Mouse (Mus musculus) MEL (cell line): ENCODE measurements around the gene Tjp3. TPM values are rescaled to one million over a fixed set of nuclear protein-coding genes. Genes with fewer than 3 reads are reported as not detected.
A peak's percentile ranks its signal among the peaks of the same experiment; 100 is the strongest.

Source experiments
- DNase-seq: peaks from one replicate; pipeline ENCODE4 v3.0.0; 2011; ENCODE audit warnings: low read depth, low spot score
- H3K27ac ChIP-seq: 2 replicates; pipeline ENCODE4 v1.5.1; 2012; ENCODE audit warnings: low read depth, mild to moderate bottlenecking, control low read depth, low read length, moderate library complexity; ENCODE audit not compliant: control insufficient read depth
- H3K27me3 ChIP-seq, 2 experiments: fragments of 150-350 bp in 1 of 2; sonication (generic) in 1 of 2; 2 replicates each; pipeline ENCODE4 v1.6.1; 2012; ENCODE audit warnings: low read length in 2 of 2, mild to moderate bottlenecking in 2 of 2, improper control_type of control experiment in 1 of 2, moderate library complexity in 1 of 2; ENCODE audit not compliant: insufficient read depth in 2 of 2, control insufficient read depth in 1 of 2
- H3K36me3 ChIP-seq, 2 experiments: 2 replicates each; pipeline ENCODE4 v1.6.1; 2012 to 2014; ENCODE audit warnings: low read length in 2 of 2, improper control_type of control experiment in 1 of 2, inconsistent platforms in 1 of 2, mild to moderate bottlenecking in 1 of 2; ENCODE audit not compliant: insufficient read depth in 2 of 2, control insufficient read depth in 1 of 2
- H3K4me1 ChIP-seq, 2 experiments: fragments of 150-350 bp in 1 of 2; sonication (generic) in 1 of 2; 2 replicates each; pipeline ENCODE4 v1.6.1; 2012; ENCODE audit warnings: low read length in 2 of 2, improper control_type of control experiment in 1 of 2, mild to moderate bottlenecking in 1 of 2; ENCODE audit not compliant: insufficient read depth in 2 of 2, control insufficient read depth in 1 of 2
- H3K4me3 ChIP-seq, 2 experiments: fragments of 150-350 bp in 1 of 2; sonication (generic) in 1 of 2; 2 replicates each; pipeline ENCODE4 v1.5.1; 2012; ENCODE audit warnings: low read depth in 2 of 2, low read length in 2 of 2, mild to moderate bottlenecking in 2 of 2, moderate library complexity in 2 of 2, control low read depth in 1 of 2, improper control_type of control experiment in 1 of 2; ENCODE audit not compliant: control insufficient read depth in 1 of 2, insufficient read depth in 1 of 2
- H3K79me2 ChIP-seq: 2 replicates; pipeline ENCODE4 v1.6.1; 2012; ENCODE audit warnings: mild to moderate bottlenecking, low read length, moderate library complexity; ENCODE audit not compliant: control insufficient read depth, poor library complexity, insufficient read depth
- H3K9ac ChIP-seq: 2 replicates; pipeline ENCODE4 v1.6.1; 2012; ENCODE audit warnings: low read depth, mild to moderate bottlenecking, control low read depth, low read length, moderate library complexity; ENCODE audit not compliant: control insufficient read depth, poor library complexity, severe bottlenecking
- H3K9me3 ChIP-seq: fragments of 150-350 bp; sonication (generic); replicated peaks from 2 replicates; pipeline ENCODE4 v1.6.1; 2012; ENCODE audit warnings: mild to moderate bottlenecking, low read length, improper control_type of control experiment, moderate library complexity; ENCODE audit not compliant: insufficient read depth
- BHLHE40 ChIP-seq: IDR thresholded peaks from 2 replicates; pipeline ENCODE4 v1.6.1; 2012; ENCODE audit warnings: low read depth, mild to moderate bottlenecking, inconsistent platforms, low read length, improper control_type of control experiment, borderline replicate concordance
- CHD2 ChIP-seq: IDR thresholded peaks from 2 replicates; pipeline ENCODE4 v1.6.1; 2011; ENCODE audit warnings: low read length, improper control_type of control experiment
- E2F4 ChIP-seq: IDR thresholded peaks from 2 replicates; pipeline ENCODE4 v1.6.1; 2011; ENCODE audit warnings: low read depth, low read length, improper control_type of control experiment, borderline replicate concordance
- ELF1 ChIP-seq: IDR thresholded peaks from 2 replicates; pipeline ENCODE4 v1.6.1; 2014; ENCODE audit warnings: low read depth, mild to moderate bottlenecking, inconsistent platforms, low read length, improper control_type of control experiment, moderate library complexity
- EP300 ChIP-seq, 2 experiments: IDR thresholded peaks; 2 replicates each; pipeline ENCODE4 v1.6.1; 2011; ENCODE audit warnings: improper control_type of control experiment in 2 of 2, low read length in 2 of 2, low read depth in 1 of 2, mild to moderate bottlenecking in 1 of 2
- ETS1 ChIP-seq: IDR thresholded peaks from 2 replicates; pipeline ENCODE4 v1.6.1; 2012; ENCODE audit warnings: low read depth, mild to moderate bottlenecking, inconsistent platforms, low read length, improper control_type of control experiment, moderate library complexity
- HCFC1 ChIP-seq: IDR thresholded peaks from 2 replicates; pipeline ENCODE4 v1.6.1; 2012; ENCODE audit warnings: low read depth, mild to moderate bottlenecking, inconsistent platforms, low read length, improper control_type of control experiment, moderate library complexity
- JUND ChIP-seq: IDR thresholded peaks from 2 replicates; pipeline ENCODE4 v1.6.1; 2011; ENCODE audit warnings: low read depth, mild to moderate bottlenecking, improper control_type of control experiment, low read length
- MAZ ChIP-seq: IDR thresholded peaks from 2 replicates; pipeline ENCODE4 v1.6.1; 2012; ENCODE audit warnings: low read depth, mild to moderate bottlenecking, inconsistent platforms, low read length, improper control_type of control experiment
- MEF2A ChIP-seq: IDR thresholded peaks from 2 replicates; pipeline ENCODE4 v1.6.1; 2014; ENCODE audit warnings: low read depth, mild to moderate bottlenecking, inconsistent platforms, low read length, improper control_type of control experiment; ENCODE audit not compliant: poor library complexity, insufficient replicate concordance, severe bottlenecking; ENCODE audit errors: extremely low read depth
- MXI1 ChIP-seq: IDR thresholded peaks from 2 replicates; pipeline ENCODE4 v1.6.1; 2011; ENCODE audit warnings: mild to moderate bottlenecking, low read depth, low read length, improper control_type of control experiment
- MYC ChIP-seq: IDR thresholded peaks from 2 replicates; pipeline ENCODE4 v1.6.1; 2011; ENCODE audit warnings: low read depth, mild to moderate bottlenecking, low read length, improper control_type of control experiment, moderate library complexity
- NELFE ChIP-seq: IDR thresholded peaks from 2 replicates; pipeline ENCODE4 v1.6.1; 2011; ENCODE audit warnings: low read depth, low read length, improper control_type of control experiment
- NRF1 ChIP-seq: IDR thresholded peaks from 2 replicates; pipeline ENCODE4 v1.6.1; 2014; ENCODE audit warnings: low read depth, mild to moderate bottlenecking, inconsistent platforms, low read length, improper control_type of control experiment, moderate library complexity; ENCODE audit not compliant: poor library complexity, insufficient read depth, severe bottlenecking
- POLR2AphosphoS2 ChIP-seq: IDR thresholded peaks from 2 replicates; pipeline ENCODE4 v1.6.1; 2011; ENCODE audit warnings: low read length, improper control_type of control experiment
- POLR2AphosphoS5 ChIP-seq: IDR thresholded peaks from 2 replicates; pipeline ENCODE4 v1.6.1; 2012; ENCODE audit warnings: low read depth, borderline replicate concordance, mild to moderate bottlenecking, inconsistent platforms, low read length, moderate library complexity, mixed read lengths
- RAD21 ChIP-seq: IDR thresholded peaks from 2 replicates; pipeline ENCODE4 v1.6.1; 2011; ENCODE audit warnings: mild to moderate bottlenecking, low read depth, low read length, improper control_type of control experiment
- RCOR1 ChIP-seq: IDR thresholded peaks from 2 replicates; pipeline ENCODE4 v1.6.1; 2012; ENCODE audit warnings: low read depth, mild to moderate bottlenecking, inconsistent platforms, low read length, improper control_type of control experiment
- SMC3 ChIP-seq: IDR thresholded peaks from 2 replicates; pipeline ENCODE4 v1.6.1; 2011; ENCODE audit warnings: low read depth, low read length, improper control_type of control experiment
- TAL1 ChIP-seq: IDR thresholded peaks from 2 replicates; pipeline ENCODE4 v1.6.1; 2012; ENCODE audit warnings: mild to moderate bottlenecking, inconsistent platforms, low read length, moderate library complexity, mixed read lengths
- UBTF ChIP-seq: IDR thresholded peaks from 2 replicates; pipeline ENCODE4 v1.6.1; 2012; ENCODE audit warnings: low read depth, mild to moderate bottlenecking, inconsistent platforms, low read length, improper control_type of control experiment, moderate library complexity, borderline replicate concordance; ENCODE audit not compliant: insufficient read depth
- USF2 ChIP-seq, 2 experiments: IDR thresholded peaks; 2 replicates each; pipeline ENCODE4 v1.6.1; 2011 to 2012; ENCODE audit warnings: improper control_type of control experiment in 2 of 2, low read length in 2 of 2, borderline replicate concordance in 1 of 2, inconsistent platforms in 1 of 2, low read depth in 1 of 2, mild to moderate bottlenecking in 1 of 2; ENCODE audit not compliant: insufficient read depth in 1 of 2
- ZC3H11A ChIP-seq: IDR thresholded peaks from 2 replicates; pipeline ENCODE4 v1.6.1; 2012; ENCODE audit warnings: low read depth, mild to moderate bottlenecking, inconsistent platforms, low read length, improper control_type of control experiment
- ZKSCAN1 ChIP-seq: IDR thresholded peaks from 2 replicates; pipeline ENCODE4 v1.6.1; 2012; ENCODE audit warnings: low read depth, mild to moderate bottlenecking, inconsistent platforms, low read length, improper control_type of control experiment, moderate library complexity
- ZMIZ1 ChIP-seq: IDR thresholded peaks from 2 replicates; pipeline ENCODE4 v1.6.1; 2012; ENCODE audit warnings: low read depth, mild to moderate bottlenecking, inconsistent platforms, low read length, improper control_type of control experiment, moderate library complexity
- ZNF384 ChIP-seq: IDR thresholded peaks from 2 replicates; pipeline ENCODE4 v1.6.1; 2012; ENCODE audit warnings: low read depth, mild to moderate bottlenecking, inconsistent platforms, low read length, improper control_type of control experiment
- polyA plus RNA-seq, 2 experiments: library from polyadenylated mRNA; stranded (reverse) in 1 of 2; unstranded in 1 of 2; fragments of >175 nt in 1 of 2; fragments of >200 nt in 1 of 2; gene quantifications; 2 replicates each; pipeline versions ENCODE4 v1.2.1 to v1.2.4; 2012; ENCODE audit warnings: low replicate concordance in 2 of 2, low read depth in 1 of 2; ENCODE audit not compliant: insufficient read length in 2 of 2, insufficient read depth in 1 of 2, missing spikeins in 1 of 2
- total RNA-seq: library from RNA; depleted of rRNA; stranded (reverse); fragments of 300-350 nt; gene quantifications from 2 replicates; pipeline ENCODE4 v1.2.3, GENCODE M21; 2012

Gene Tjp3
- total and polyA plus RNA-seq, 3 experiments, result 2.9 to 4.9 TPM; not detected in 1

GRCm38 (mm10) chr10:81323141-81323775 is 31.9 kb upstream of the Tjp3 start:
- no peak overlapping the region for H3K4me3 ChIP-seq
- H3K27ac ChIP-seq, result no peak overlapping the region
- no peaks in the 10 kb centered on the region for H3K9me3 ChIP-seq
- no peak overlapping the region for H3K9ac ChIP-seq
- no peak for TF ChIP-seq UBTF
- TF ChIP-seq SMC3, result no peak
- TF ChIP-seq POLR2AphosphoS2, result no peak
- no peak for TF ChIP-seq CHD2
- no peak for TF ChIP-seq POLR2AphosphoS5
- TF ChIP-seq HCFC1, result no peak
- no peak for TF ChIP-seq NELFE
- TF ChIP-seq ZKSCAN1, result no peak
- TF ChIP-seq NRF1, result no peak
- TF ChIP-seq MXI1, result no peak
- TF ChIP-seq JUND, result no peak
- TF ChIP-seq RCOR1, result no peak
- TF ChIP-seq TAL1, result no peak
- TF ChIP-seq, all 39 proteins: peak for 0
- Histone ChIP-seq H3K36me3 (peaks cover 2 to 6% of the 10 kb centered on the region in 2 experiments; a peak in 2 of 4 replicates), H3K79me2 (peaks cover 20% of the 10 kb centered on the region), H3K4me1 (peaks cover 0 to 12% of the 10 kb centered on the region in 2 experiments; a peak in 3 of 4 replicates), H3K27me3 (no peaks in the 10 kb centered on the region)
- no peak for DNase-seq

GRCm38 (mm10) chr10:81322444-81322843 is 31.1 kb upstream of the Tjp3 start:
- peaks cover 0 to 12% of the 10 kb centered on the region in 2 experiments; a peak in 3 of 4 replicates for H3K4me1 ChIP-seq
- TF ChIP-seq ZNF384 (no peak), NRF1 (no peak), JUND (no peak), ETS1 (no peak), POLR2AphosphoS2 (no peak), ZMIZ1 (no peak), RAD21 (no peak), MAZ (no peak), MEF2A (no peak), RCOR1 (no peak), MYC (no peak), ELF1 (no peak), ZC3H11A (no peak), TAL1 (no peak), CHD2 (no peak), EP300 (IDR thresholded peaks at IDR 0.05; ENCODE audit: low read depth in 1 of 2, low read length in 2 of 2) (no peak), USF2 (IDR thresholded peaks at IDR 0.05; ENCODE audit: borderline replicate concordance in 1 of 2, insufficient read depth in 1 of 2, low read depth in 1 of 2, low read length in 2 of 2) (no peak), BHLHE40 (no peak), E2F4 (no peak)
- TF ChIP-seq, all 39 proteins: peak for 0
- Histone ChIP-seq H3K27ac (no peak overlapping the region), H3K36me3 (peaks cover 2 to 6% of the 10 kb centered on the region in 2 experiments; a peak in 2 of 4 replicates), H3K9me3 (no peaks in the 10 kb centered on the region), H3K27me3 (no peaks in the 10 kb centered on the region), H3K79me2 (peaks cover 20% of the 10 kb centered on the region), H3K4me3 (no peak overlapping the region), H3K9ac (peak overlapping the region; percentile 93)
- DNase-seq, result no peak
